Mouse (Mus musculus) heart, adult 11 months (tissue): ENCODE measurements around the gene Mafg.

Source experiments
- DNase-seq: peaks from one replicate; pipeline ENCODE4 v3.0.0; 2022

The Mafg gene

DNA sequence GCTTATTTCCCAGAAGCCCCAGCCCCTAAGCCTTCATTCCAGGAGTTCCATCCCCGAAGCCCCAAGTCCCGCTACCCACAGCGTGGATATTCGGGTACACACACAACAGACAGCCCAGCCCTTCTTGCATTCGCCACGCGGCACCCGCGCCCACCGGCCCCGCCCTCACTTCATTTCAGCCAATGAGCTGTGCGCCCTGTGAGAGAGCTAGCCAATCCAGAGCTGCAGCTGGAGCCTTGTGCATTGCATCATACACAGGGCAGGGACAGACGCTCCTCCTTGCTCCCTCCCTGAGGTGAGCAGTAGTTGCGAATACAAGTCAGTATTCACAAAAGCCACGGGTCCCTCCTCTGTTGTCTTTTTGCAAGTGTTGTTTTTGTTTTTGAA is 10.2 kb upstream of the Mafg start, which contains the start of gene Pycr1:
Gene Pycr1, minus strand, starts transcription at position 169 of the 387 bp plus-strand sequence.
- DNase-seq, result peak; percentile 100

DNA sequence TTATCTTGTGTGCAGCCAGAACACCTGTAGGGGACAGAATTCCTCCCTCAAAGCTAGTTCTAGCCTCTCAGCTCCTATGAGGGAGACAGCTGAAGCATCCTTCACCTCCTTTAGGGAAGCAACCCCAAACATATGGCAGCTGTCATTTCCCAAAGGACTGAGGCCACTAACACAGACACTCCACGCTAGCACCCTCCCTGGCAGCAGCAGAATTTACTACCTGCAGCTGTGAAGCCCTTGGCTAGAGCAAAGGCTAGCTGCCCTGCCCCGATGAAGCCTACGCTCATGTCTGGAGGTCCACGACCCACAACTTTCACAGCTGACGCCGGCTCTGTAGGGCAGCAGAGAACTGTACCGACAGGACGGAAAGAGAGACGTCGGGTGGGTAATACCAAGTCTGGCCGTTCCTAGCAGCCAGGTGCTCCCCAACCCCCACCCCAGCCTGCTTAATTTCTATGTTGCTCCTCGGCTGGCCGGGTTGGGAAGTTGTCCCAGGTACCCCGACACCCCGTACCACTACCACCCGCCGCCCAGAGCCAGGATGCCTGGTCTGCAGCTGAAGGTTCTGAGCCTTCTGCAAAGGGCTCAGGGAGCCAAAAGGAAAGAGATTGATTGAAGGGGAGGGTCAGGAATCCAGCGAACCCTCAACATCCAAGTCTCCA is 9.7 kb upstream of the Mafg start:
- DNase-seq, result no peak

DNA sequence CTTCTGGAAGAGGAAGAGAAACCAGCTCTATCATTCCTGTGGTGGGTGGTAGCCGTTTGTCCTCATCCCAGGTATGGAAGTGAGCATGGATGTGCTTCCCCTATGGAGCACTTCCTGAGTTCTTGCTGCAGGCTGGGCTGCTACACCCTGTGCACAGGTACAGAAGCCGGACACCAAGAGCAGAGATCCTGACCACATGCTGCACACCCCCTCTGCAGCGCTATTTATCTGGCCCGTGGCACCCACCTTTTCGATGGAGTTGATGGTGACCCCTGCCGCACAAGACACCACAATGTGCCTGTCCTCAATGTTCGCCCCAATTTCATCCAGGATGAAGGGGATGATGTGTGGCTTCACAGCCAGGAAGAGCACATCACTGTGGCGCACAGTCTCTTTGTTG is 8.5 kb upstream of the Mafg start:
- DNase-seq, result peak; percentile 92

GRCm38 (mm10) chr11:120641255-120641654 is 7.9 kb upstream of the Mafg start:
- DNase-seq, result peak; percentile 90

GRCm38 (mm10) chr11:120634810-120635209 is 1.4 kb upstream of the Mafg start:
- DNase-seq, result no peak

- DNase-seq, result peak; percentile 98
These were observed 561 bp downstream of the Mafg start for GRCm38 (mm10) chr11:120632559-120633519.

DNA sequence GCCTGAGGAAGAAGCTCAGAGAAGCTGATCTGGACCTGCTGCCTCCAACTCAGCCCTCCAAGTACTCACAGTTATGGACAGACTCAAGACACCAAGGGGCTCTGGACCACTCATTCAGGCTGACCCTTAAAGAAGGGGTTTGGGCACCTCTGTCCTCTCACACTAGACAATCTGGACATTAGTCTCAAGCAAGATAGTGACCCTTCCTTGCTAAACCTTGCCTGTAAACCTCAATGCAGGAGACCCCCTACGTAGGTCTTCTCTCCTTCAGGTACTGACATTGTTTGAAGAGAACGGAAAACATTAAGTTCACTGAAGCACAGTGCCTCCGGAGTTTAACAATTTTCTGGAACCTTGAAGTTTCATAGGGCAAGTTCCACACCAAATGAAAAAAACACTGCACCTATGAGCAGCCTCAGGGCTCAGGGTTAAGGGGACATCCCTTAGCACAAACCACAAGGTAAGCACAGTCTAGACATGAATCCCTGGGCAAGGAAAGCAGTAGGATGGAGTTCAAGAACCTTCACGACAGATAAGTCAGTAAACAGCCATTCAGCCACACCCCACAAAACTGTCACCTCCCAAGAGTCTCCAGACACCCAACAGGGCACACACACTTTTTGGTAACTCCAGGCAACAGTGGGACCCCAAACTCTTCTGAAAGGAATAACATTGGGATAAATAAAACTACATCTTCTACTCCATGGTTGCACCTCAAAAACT is 1.5 kb downstream of the Mafg start:
- DNase-seq, result peak; percentile 83

DNA sequence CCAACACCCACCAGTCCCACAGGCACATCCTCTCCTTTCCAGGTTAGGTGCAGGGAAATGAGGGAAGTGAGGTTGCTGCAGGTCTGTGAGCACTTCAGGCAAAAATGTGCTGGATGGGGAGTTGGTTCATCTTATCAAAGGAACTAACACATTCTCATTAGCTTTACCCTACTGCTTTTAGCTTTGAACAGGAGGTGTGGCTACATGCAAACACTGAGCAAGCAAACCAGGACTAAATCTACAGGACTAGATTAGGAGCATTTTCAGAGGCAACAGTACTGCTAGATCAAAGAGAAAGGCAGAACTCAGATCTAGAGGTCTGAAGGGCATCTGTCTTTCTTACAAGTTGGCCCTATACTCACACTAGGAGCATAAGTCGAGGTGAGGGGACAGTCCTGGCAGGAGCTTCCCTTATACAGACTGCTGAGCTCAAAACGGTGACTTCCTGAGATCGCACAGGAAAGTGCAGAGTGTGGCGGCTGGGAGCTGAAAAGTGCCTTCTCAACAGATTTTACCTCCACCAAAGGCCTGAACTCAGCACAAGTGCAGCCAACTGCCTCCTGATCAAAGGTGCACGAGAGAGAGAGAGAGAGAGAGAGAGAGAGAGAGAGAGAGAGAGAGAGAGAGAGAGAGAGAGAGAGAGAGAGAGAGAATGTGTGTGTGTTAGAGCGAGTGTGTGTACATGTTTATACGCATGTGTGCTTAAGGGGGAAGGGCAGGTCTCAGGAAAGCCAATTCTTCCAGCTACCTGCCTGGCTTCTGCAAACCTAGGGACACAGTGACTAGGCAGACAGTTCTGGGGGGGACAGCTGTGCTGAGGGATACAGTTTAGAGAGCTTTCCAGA is 2.3 kb downstream of the Mafg start:
- peak; percentile 85 for DNase-seq

- peak; percentile 97 for DNase-seq
These were observed 3.0 kb downstream of the Mafg start for GRCm38 (mm10) chr11:120630401-120630871.

GRCm38 (mm10) chr11:120629911-120630310 is 3.5 kb downstream of the Mafg start:
- peak; percentile 98 for DNase-seq

DNA sequence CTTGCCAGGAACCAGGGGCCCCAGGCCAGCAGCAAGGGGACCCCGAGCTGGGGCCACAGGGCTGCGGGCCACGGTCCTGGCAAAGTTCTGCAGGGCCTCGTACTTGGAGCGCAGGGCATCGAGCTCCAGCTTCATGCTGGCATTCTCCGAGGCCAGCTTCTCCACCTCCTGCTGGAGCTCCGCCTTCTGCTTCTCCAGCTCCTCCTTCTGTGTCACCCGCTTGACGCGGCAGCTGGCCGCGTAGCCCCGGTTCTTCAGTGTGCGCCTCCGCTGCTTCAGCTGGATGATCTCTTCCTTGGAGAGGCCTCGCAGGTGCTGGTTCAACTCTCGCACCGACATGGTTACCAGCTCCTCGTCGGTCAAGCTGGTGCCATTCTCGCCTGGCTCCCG is 4.1 kb downstream of the Mafg start:
- DNase-seq, result peak; percentile 96

DNA sequence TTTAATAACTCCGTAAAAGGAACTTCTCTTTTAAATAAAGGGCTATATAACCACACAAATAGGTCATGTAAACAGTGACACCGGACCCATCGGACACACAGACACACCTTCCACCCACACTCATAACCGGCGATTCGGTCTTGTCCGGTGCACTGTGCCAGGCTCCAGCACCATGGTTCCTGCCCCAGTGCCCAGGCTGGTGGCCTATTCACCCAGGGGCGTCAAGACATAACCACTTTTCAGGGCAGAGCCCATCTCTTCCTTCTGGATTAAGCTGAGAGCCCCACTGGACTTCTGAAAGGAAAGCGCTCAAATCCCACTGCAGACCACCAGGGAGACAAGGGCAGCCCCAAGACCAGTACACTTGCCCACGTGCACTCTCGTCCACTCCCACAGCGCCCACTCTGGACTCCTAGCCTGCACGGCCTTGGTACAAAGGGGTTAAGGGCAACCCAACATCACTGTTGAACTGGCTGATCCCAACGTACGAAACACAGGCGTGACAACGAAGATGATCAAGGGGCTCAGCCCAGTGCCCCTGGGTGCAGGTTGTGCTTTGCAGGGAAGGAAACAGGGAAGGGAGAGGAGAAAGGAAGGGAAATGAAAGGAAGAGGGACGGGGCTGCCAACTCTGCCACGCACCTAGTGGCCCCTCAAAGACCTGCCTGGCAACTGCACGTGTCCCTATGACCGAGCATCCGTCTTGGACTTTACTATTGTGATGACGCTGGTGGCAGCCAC is 4.6 kb downstream of the Mafg start:
- DNase-seq, result peak; percentile 92

DNA sequence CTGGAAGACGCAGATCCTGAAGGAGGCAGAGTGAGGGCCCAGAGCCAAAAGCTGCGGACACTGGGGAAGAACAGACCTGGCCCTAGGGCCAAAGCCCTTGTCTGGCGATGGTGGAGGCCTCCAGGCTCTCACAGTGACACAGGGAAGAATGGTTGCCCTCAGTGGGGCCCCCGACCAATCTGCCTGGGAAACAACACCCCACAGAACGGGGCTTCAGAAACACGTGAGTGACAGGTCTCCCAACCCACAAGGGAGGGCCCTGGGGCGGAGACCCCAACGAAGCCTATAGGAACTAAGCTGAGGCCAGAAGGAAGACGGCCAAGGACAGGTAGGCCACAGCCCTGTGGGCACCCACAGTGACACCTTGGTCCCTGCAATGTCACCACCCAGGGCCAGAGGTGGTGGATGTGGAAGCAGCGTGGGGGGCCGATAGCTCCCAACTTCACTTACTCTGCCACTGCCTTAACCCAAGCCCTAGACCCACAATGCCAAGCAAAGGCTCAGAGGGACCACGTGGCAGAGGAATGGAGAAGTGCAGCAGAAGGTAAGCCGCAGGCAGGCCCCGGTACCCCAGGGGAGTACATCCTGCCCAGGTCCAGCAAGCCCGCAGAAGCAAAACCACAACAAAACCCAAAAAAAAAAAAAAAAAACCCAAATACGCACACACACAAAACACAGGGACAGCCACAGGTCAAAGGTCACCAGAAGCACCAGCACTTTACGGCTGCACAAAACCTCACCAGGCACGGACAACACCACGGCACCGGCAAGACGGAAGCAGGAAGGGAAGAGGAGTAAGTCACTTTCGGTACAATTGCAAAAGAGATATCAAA is 5.7 kb downstream of the Mafg start:
- DNase-seq, result peak; percentile 94

- DNase-seq, result peak; percentile 91
These were observed 6.5 kb downstream of the Mafg start for GRCm38 (mm10) chr11:120626785-120627467.

DNA sequence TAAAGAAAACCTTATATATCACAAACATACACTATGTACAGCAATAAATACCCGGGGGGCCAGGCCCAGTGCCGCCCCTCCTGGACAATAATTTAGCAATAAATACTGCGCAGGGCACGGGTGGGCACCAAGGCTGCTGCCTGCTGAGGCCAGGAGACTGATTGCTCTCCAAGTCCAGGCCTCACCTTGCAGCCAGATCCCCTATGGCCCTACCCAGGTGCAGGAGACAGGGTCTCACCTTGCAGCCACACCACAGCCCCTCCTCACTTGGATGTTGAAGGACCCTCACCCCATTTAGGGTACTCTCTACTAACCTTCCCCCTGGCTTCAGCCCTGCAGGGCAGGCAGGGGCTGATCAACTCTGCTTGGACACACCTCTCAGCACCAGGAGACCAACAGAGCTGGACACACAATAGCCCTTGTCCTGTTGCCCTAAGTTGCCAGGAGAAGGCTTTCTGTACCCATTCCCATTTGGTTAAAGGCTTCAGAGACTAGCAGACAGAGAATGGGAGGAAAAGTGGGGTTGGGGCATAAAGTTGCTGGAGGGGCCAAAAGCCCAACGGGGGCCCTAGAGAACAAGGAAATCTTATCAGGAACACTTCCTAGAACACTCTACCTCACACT is 8.1 kb downstream of the Mafg start, which contains the start of gene Sirt7:
Gene Sirt7, minus strand, starts transcription at position 89 of the 624 bp plus-strand sequence.
- peak; percentile 94 for DNase-seq

DNA sequence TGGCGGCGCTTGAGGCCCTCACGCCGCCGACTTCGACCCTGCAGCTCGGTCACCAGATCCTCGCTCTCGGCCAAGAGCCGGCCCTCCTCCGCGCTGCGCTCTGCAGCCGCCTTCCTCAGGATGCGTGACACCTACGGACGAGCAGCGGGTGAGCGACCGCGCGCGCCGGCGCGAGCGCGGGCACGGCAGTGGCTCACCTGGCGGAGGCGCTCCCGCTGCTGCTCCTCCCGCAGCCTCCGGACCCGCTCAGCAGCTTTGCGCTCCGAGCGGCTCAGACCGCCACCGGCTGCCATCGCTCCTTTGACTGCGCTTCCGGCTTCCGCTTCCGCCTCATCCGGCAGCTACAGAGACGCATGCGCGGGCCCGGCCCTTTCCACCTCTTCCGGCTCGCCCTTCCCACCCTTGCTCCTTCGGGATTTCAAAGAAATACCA is 8.7 kb downstream of the Mafg start:
- peak; percentile 99 for DNase-seq

DNA sequence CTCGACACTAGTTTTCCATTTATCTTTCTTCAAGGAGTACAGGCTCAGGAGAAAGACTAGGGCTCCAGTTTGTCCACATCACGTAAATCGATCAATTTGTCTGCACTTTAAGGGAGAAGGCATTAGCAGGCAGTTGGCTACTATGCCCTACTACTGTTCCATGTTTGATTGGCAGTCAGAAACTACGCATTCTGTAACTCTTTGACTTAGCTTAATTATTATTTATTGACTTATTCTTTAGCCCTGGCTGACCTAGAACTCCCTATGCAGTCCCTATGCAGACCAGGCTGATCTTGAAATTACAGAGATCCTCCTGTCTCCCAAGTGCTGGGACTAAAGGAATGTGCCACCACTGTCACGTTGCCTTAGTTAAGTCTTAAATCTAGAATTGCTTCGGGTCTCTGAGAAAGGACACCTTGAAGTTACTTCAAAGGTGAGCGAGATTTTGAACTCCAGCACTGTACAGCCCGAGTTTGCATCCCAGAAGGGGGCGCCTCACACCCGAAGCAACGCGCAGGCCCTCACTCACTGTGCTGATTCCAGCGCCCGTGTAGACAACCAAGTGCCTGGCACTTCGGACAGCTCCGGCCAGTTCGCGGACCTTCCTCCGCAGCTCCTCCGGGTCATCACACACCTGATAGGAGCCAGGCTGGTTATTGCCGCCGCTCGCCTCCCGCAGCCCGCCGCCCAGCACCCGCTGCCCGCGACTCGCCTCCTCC is 9.3 kb downstream of the Mafg start:
- no peak for DNase-seq

- no peak for DNase-seq
These were observed 10.6 kb downstream of the Mafg start for GRCm38 (mm10) chr11:120622805-120623204.

GRCm38 (mm10) chr11:120620195-120620594 is 13.2 kb downstream of the Mafg start:
- DNase-seq, result peak; percentile 90
